Mouse (Mus musculus): Measurements from ENCODE around the gene Ttc28. TPM values are rescaled to one million over a fixed set of nuclear protein-coding genes. Genes with fewer than 3 reads are reported as not detected.

The Ttc28 gene
- polyA plus RNA-seq, 1 experiment from 2014 or later: 12.1 TPM

DNA sequence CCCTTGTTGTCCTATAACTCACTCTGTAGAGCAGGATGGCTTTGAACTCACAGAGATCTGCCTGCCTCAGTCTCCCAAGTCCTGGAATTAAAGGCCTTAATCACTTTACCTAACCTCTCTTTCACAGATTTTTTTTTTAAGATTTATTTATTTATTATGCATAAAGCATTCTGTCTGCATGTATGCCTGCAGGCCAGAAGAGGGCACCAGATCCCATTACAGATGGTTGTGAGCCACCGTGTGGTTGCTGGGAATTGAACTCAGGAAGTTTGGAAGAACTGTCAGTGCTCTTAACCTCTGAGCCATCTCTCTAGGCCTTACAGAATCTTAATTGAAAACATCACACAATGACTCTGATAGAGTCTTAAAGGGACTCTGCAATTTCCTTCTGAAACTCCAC, 26.6 kb upstream of the Ttc28 start:
- no peaks in the 10 kb centered on the region for H3K27me3 ChIP-seq (ENCODE audit: insufficient read depth, low read length)
- H3K4me2 ChIP-seq (replicated peaks; ENCODE audit: low read depth, low read length): no peak overlapping the region
- no peak overlapping the region for H3K27ac ChIP-seq (ENCODE audit: low read length)
- no peaks in the 10 kb centered on the region for H3K4me1 ChIP-seq (ENCODE audit: insufficient read depth, low read length)
- H3K9ac ChIP-seq (replicated peaks; ENCODE audit: low read length): no peak overlapping the region
- H3K4me3 ChIP-seq (ENCODE audit: low read length): no peak overlapping the region
- 83% methylated on average over 1 of the region's 1 CpGs for WGBS
- ATAC-seq (ENCODE audit: low FRiP score, low TSS enrichment): no peak
- H3K36me3 ChIP-seq (ENCODE audit: insufficient read depth, low read length): peaks cover 27% of the 10 kb centered on the region
- H3K9me3 ChIP-seq (ENCODE audit: low read length): peaks cover 4% of the 10 kb centered on the region; the same call in 1 of the 2 replicates

DNA sequence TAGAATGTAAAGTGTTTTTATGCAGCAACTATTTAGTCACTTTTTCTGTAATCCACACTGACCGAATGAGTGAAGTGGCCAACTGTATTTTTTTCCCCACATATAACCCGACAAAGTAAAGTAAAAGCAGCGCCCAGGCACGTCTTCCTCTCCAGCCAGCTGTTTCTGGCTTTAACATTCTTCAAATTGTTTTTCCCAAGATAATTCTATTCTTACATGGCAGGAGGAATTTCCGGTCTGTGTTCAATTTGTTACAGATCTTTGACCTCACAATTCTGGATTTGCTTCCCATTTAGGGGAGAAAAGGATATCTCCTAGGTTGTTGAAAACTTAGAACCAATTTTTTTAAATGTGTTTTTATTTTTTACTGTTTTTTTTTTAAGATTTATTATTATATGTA, 22.5 kb upstream of the Ttc28 start:
- no peaks in the 10 kb centered on the region for H3K27me3 ChIP-seq (ENCODE audit: insufficient read depth, low read length)
- H3K4me3 ChIP-seq (ENCODE audit: low read length): no peak overlapping the region
- 68% methylated on average over 5 of the region's 5 CpGs for WGBS
- ATAC-seq (ENCODE audit: low FRiP score, low TSS enrichment): no peak
- no peak overlapping the region for H3K9ac ChIP-seq (replicated peaks; ENCODE audit: low read length)
- H3K4me2 ChIP-seq (replicated peaks; ENCODE audit: low read depth, low read length): no peak overlapping the region
- H3K9me3 ChIP-seq (ENCODE audit: low read length): peaks cover 4% of the 10 kb centered on the region; the same call in 1 of the 2 replicates
- peaks cover 6% of the 10 kb centered on the region for H3K4me1 ChIP-seq (ENCODE audit: insufficient read depth, low read length)
- peaks cover 19% of the 10 kb centered on the region for H3K36me3 ChIP-seq (ENCODE audit: insufficient read depth, low read length)
- H3K27ac ChIP-seq (ENCODE audit: low read length): no peak overlapping the region

DNA sequence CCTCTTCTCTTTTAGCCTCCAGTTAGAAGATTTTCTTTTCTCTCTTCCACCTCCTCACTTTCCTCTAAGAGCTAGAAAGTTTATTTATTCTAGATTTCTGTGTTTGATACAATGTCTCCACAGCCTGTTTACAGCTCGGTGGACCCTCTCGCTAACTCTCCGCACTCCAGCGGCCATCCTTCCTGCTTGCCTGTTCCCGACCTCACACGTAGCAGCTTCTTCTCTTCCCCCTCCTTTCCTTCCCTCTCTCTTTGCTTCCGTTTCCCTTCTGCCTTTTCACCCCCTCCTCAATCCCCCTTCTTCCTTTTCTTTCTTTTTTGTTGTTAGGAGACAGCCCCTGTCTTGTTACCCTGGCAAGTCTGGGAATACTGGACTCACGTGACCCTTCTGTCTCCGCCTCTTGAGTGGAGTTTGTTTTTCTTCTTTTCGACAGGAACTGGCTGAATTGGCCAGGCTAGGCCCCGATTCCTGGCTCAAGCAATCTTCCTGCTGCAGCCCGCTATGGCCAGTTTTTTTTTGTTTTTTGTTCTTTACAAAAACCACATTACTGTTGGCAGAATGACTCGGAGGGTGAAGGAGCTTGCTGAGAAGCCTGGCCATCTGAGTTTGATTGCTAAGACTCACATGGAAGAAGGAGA, 20.5 kb upstream of the Ttc28 start:
- Histone ChIP-seq H3K9me3 (ENCODE audit: low read length) (no peaks in the 10 kb centered on the region), H3K4me3 (ENCODE audit: low read length) (peak overlapping the region; percentile 35), H3K9ac (replicated peaks; ENCODE audit: low read length) (peak overlapping the region; percentile 45; the same call in 1 of the 2 replicates), H3K36me3 (ENCODE audit: insufficient read depth, low read length) (peaks cover 19% of the 10 kb centered on the region; the same call in 1 of the 2 replicates), H3K4me1 (ENCODE audit: insufficient read depth, low read length) (peaks cover 6% of the 10 kb centered on the region), H3K27ac (ENCODE audit: low read length) (peak overlapping the region; percentile 82), H3K4me2 (replicated peaks; ENCODE audit: low read depth, low read length) (peak overlapping the region; percentile 46), H3K27me3 (ENCODE audit: insufficient read depth, low read length) (no peaks in the 10 kb centered on the region)
- WGBS: 14% methylated on average over 13 of the region's 13 CpGs
- peak; percentile 74 for ATAC-seq (ENCODE audit: low FRiP score, low TSS enrichment)

DNA sequence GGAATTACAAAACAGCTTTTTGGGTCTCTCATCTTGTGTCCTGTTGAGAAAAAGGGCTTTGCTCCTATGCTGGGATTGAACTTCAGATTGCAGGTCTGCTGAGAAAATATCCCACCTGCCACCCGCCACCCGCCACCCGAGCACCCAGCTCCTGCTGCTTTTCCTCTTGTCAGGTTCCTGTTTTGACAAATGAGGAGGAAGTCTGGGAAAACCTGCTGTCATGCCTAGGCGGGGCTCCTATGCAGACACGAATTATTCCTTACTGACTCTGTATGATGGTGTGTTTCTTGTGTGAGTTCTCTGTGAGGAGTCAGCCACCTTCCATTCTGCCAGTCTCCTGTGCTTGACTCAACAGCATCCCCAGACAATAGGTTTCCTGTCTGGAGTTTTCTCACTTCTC, 19.2 kb upstream of the Ttc28 start:
- no peaks in the 10 kb centered on the region for H3K27me3 ChIP-seq (ENCODE audit: insufficient read depth, low read length)
- H3K9ac ChIP-seq (replicated peaks; ENCODE audit: low read length): no peak overlapping the region
- H3K9me3 ChIP-seq (ENCODE audit: low read length): no peaks in the 10 kb centered on the region
- peaks cover 6% of the 10 kb centered on the region for H3K4me1 ChIP-seq (ENCODE audit: insufficient read depth, low read length)
- ATAC-seq (ENCODE audit: low FRiP score, low TSS enrichment): no peak
- no peak overlapping the region for H3K4me2 ChIP-seq (replicated peaks; ENCODE audit: low read depth, low read length)
- H3K36me3 ChIP-seq (ENCODE audit: insufficient read depth, low read length): peaks cover 19% of the 10 kb centered on the region; the same call in 1 of the 2 replicates
- H3K4me3 ChIP-seq (ENCODE audit: low read length): no peak overlapping the region
- 83% methylated on average over 5 of the region's 5 CpGs for WGBS
- H3K27ac ChIP-seq (ENCODE audit: low read length): 0 out of 2 replicates have a peak overlapping the region, but pooled peaks have one; percentile 82

DNA sequence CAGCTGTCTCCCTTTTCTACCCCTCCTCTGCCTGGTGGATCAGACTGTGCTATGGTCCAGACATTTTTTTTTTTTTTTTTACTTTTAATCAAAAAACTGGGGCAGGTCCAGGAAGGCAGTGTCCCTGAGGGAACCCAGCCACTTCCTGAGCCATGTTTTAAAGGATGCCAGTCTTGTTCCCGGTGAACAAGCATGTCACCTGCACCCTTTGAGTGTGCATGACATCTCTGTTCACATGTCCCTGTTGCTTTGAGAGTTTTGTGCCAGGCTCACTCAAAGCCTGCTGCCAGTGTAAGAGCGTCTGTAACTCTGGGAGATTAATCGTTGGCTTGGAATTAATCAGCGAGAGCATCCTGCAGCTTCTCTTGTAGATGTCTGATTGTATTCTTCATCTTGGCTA, 11.1 kb upstream of the Ttc28 start:
- Histone ChIP-seq H3K9ac (replicated peaks; ENCODE audit: low read length) (no peak overlapping the region), H3K4me1 (ENCODE audit: insufficient read depth, low read length) (peaks cover 3% of the 10 kb centered on the region; the same call in 1 of the 2 replicates), H3K9me3 (ENCODE audit: low read length) (no peaks in the 10 kb centered on the region), H3K27me3 (ENCODE audit: insufficient read depth, low read length) (no peaks in the 10 kb centered on the region), H3K4me2 (replicated peaks; ENCODE audit: low read depth, low read length) (no peak overlapping the region), H3K27ac (ENCODE audit: low read length) (no peak overlapping the region), H3K36me3 (ENCODE audit: insufficient read depth, low read length) (peaks cover 29% of the 10 kb centered on the region; the same call in 1 of the 2 replicates), H3K4me3 (ENCODE audit: low read length) (no peak overlapping the region)
- 82% methylated on average over 4 of the region's 4 CpGs for WGBS
- no peak for ATAC-seq (ENCODE audit: low FRiP score, low TSS enrichment)

DNA sequence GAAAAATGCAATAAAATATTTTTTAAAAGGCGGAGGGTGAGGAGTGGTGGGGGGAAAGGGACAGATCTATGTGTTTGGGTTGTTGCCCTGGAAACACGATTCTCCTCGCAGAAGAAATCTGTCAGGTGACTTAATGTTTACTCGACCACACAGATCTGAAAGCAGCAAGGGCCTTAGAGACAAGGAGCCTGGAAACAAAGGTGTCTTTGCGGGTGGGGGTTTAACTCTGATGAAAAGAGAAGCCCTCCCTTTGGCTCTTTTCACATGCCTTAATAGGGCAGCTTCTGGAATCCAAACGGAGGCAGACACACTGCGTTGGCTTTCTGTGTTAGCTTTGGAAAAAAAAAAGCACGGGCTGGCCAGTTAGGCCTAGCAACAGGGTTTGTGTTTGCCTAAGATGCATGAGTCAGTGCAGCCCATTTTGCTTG, 10.3 kb upstream of the Ttc28 start:
- H3K27ac ChIP-seq (ENCODE audit: low read length): no peak overlapping the region
- H3K4me1 ChIP-seq (ENCODE audit: insufficient read depth, low read length): peaks cover 3% of the 10 kb centered on the region; the same call in 1 of the 2 replicates
- no peak overlapping the region for H3K4me3 ChIP-seq (ENCODE audit: low read length)
- H3K4me2 ChIP-seq (replicated peaks; ENCODE audit: low read depth, low read length): no peak overlapping the region
- no peaks in the 10 kb centered on the region for H3K9me3 ChIP-seq (ENCODE audit: low read length)
- peaks cover 26% of the 10 kb centered on the region; the same call in 1 of the 2 replicates for H3K36me3 ChIP-seq (ENCODE audit: insufficient read depth, low read length)
- H3K27me3 ChIP-seq (ENCODE audit: insufficient read depth, low read length): no peaks in the 10 kb centered on the region
- no peak overlapping the region for H3K9ac ChIP-seq (replicated peaks; ENCODE audit: low read length)
- no peak for ATAC-seq (ENCODE audit: low FRiP score, low TSS enrichment)
- WGBS: 62% methylated on average over 8 of the region's 8 CpGs

DNA sequence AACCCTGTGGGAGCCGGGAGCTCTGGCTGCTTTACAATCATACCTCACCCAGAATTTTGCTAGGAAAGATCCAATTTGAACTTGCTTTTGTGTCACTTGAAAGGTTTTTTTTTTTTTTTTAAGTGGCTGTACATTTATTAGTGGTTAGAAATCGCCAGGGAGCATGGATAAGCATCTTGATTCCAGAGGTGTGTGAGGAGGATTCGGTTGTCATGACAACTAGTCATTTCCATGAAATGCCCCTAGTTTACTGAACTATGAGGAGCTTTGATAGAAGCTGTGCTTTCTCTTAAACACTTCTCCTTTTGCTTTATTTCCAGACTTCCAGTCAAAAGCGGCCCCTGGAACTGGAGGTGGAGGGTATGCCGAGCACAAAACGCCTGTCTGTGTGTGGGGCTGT, 6.4 kb upstream of the Ttc28 start:
- no peak for ATAC-seq (ENCODE audit: low FRiP score, low TSS enrichment)
- no peak overlapping the region for H3K4me2 ChIP-seq (replicated peaks; ENCODE audit: low read depth, low read length)
- WGBS: 87% methylated on average over 6 of the region's 6 CpGs

DNA sequence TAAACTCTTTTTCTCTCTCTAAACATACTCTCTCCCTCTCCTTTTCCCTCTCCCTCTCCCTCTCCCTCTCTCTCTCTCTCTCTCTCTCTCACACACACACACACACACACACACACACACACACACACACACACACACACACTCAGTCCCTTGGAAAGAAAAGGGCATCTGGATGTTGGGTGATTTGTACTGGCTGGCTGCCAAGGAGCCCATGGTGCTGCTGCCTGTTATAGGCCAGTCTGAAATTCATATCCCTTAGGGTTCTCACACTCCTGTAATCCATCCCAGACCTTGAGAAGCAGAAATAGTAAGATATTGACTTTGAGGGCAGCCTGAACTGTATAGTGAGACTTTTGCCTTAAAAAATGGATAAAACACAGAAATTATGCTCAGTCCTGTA, 4.9 kb upstream of the Ttc28 start:
- peaks cover 17% of the 10 kb centered on the region; the same call in 1 of the 2 replicates for H3K36me3 ChIP-seq (ENCODE audit: insufficient read depth, low read length)
- H3K4me3 ChIP-seq (ENCODE audit: low read length): no peak overlapping the region
- ATAC-seq (ENCODE audit: low FRiP score, low TSS enrichment): no peak
- H3K4me1 ChIP-seq (ENCODE audit: insufficient read depth, low read length): no peaks in the 10 kb centered on the region
- H3K27ac ChIP-seq (ENCODE audit: low read length): no peak overlapping the region
- no peak overlapping the region for H3K4me2 ChIP-seq (replicated peaks; ENCODE audit: low read depth, low read length)
- no peaks in the 10 kb centered on the region for H3K27me3 ChIP-seq (ENCODE audit: insufficient read depth, low read length)
- no peak overlapping the region for H3K9ac ChIP-seq (replicated peaks; ENCODE audit: low read length)
- H3K9me3 ChIP-seq (ENCODE audit: low read length): no peaks in the 10 kb centered on the region

More for the DNA sequence above, 6.4 kb upstream of the Ttc28 start:
- Histone ChIP-seq H3K9me3 (ENCODE audit: low read length) (no peaks in the 10 kb centered on the region), H3K9ac (replicated peaks; ENCODE audit: low read length) (no peak overlapping the region), H3K36me3 (ENCODE audit: insufficient read depth, low read length) (peaks cover 17% of the 10 kb centered on the region; the same call in 1 of the 2 replicates), H3K27ac (ENCODE audit: low read length) (no peak overlapping the region), H3K4me3 (ENCODE audit: low read length) (no peak overlapping the region), H3K4me1 (ENCODE audit: insufficient read depth, low read length) (peaks cover 1% of the 10 kb centered on the region; the same call in 1 of the 2 replicates), H3K27me3 (ENCODE audit: insufficient read depth, low read length) (no peaks in the 10 kb centered on the region)

DNA sequence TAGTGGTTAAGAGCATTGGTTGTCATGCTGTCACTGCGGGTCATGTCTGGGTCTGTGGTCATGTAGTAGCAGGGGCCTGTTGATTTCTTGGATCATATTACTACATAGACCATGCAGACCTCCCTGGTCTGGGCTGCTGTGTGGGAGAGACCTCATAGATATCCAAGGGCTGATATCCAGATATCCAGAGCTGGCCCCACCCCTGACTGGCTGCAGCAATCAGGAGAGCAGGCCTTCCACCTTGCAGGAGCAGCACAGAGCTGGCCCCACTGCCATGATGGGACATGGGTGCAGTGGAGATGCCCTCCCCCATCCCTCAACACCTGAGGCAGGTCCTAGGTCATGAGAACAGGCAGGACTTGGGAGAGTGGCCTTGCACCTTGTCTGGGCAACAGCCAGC, 4.3 kb upstream of the Ttc28 start:
- Histone ChIP-seq H3K36me3 (ENCODE audit: insufficient read depth, low read length) (peaks cover 13% of the 10 kb centered on the region; the same call in 1 of the 2 replicates), H3K9me3 (ENCODE audit: low read length) (no peaks in the 10 kb centered on the region), H3K4me3 (ENCODE audit: low read length) (no peak overlapping the region), H3K4me1 (ENCODE audit: insufficient read depth, low read length) (peaks cover 3% of the 10 kb centered on the region; the same call in 1 of the 2 replicates), H3K9ac (replicated peaks; ENCODE audit: low read length) (no peak overlapping the region), H3K4me2 (replicated peaks; ENCODE audit: low read depth, low read length) (no peak overlapping the region), H3K27me3 (ENCODE audit: insufficient read depth, low read length) (no peaks in the 10 kb centered on the region), H3K27ac (ENCODE audit: low read length) (no peak overlapping the region)
- peak; percentile 20; the same call in 1 of the 2 replicates for ATAC-seq (ENCODE audit: low FRiP score, low TSS enrichment)
- 78% methylated on average over 1 of the region's 1 CpGs for WGBS

All from kidney, embryonic 16.5 days (tissue).